Mouse (Mus musculus): ENCODE measurements around the gene Thbs1. TPM values are rescaled to one million over a fixed set of nuclear protein-coding genes. Genes with fewer than 3 reads are reported as not detected.

Thbs1 gene
- polyA plus RNA-seq, 1 experiment from 2014 or later, result 69.1 TPM

Other genes starting within 250 kb of the Thbs1 start
- gene Fsip1, start 145.1 kb downstream of the Thbs1 start, polyA plus RNA-seq (2015; fragmentation: Nextera tagmentation; extraction: Ambion mirVana), result 1.2 and 2.6 TPM in 2 replicates

Measured in embryonic facial prominence, embryonic 15.5 days (tissue).